Mouse (Mus musculus) spleen, postnatal 36 days (tissue): Measurements from ENCODE around the gene Tph2.

ENCODE experiments used
- DNase-seq, 2 experiments: peaks; one replicate each; pipeline ENCODE4 v3.0.0; 2022; ENCODE audit warnings: low spot score in 2 of 2, mixed read lengths in 1 of 2

The Tph2 gene

DNA sequence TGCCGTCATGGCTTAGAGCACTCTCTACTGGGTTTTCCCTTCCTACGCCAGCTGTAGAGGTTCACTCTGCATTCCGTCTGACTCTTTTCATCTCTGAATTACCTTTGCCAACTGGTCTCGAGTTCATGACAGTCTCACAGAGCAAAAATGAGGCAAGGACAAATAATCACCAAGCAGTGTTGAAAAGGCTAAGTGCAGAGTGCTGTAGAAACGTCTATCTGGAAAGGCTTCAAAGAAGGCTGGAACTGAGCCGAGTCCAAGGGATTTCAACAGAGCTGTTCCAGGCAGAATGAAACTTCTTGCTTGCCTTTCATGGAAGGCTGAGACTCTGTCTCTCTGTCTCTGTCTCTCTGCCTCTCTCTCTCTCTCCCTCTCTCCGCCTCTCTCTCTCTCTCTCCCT lies 47.8 kb downstream of the Tph2 start:
- DNase-seq, result no peak

DNA sequence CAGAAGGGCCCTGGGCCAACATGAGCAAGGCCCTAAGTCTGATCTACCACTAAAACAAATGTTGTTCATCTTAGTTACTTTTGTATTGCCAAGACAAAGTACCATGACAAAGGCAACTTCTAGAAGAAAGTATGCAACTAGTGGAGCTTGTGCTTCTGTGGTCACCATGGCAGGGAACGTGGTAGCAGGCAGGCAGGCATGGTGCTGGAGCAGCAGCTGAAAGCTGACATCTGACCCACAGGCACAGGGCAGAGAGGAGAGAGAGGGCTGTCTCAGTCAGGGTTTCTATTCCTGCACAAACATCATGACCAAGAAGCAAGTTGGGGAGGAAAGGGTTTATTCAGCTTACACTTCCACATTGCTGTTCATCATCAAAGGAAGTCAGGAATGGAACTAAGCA lies 56.9 kb downstream of the Tph2 start:
- DNase-seq, result no peak

DNA sequence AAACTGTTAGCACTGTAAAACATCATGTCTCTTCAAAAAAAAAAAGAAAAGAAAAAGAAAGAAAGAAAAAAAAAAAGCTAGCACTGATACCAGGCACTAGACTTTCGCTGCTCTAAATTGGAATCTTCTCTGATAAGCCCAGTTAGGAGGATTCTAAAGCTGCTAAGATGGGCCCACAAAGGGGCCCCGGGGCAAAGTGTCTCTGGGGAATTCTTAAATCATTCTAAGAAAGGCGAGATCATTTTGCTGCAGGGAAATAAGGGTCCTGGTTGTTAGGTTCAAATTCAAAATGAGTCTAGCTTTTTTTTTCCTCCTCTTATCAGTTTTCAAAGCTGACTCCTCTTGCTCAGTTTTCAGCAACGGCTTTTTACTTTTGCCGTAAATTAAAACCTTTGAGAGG lies 59.3 kb downstream of the Tph2 start:
- no peak for DNase-seq

DNA sequence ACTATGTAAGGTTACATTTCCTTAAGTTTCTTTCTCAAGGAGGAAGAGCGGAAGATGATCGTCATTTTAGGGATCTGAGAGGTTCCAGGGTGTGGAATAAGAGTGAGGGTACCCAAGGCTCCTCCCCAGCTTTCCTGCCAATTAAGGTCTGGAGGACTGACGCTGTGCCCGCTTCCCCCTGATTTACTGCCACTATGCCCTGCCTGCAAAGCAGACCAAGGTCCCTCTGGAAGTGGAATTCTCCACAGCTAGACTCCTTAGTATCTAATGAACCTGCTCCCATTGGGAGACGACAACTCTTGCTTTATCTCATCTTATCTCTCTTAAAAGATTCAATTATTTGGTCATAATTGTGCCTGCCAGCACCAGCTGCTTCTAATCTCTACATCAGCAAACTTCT lies 59.8 kb downstream of the Tph2 start:
- no peak for DNase-seq

DNA sequence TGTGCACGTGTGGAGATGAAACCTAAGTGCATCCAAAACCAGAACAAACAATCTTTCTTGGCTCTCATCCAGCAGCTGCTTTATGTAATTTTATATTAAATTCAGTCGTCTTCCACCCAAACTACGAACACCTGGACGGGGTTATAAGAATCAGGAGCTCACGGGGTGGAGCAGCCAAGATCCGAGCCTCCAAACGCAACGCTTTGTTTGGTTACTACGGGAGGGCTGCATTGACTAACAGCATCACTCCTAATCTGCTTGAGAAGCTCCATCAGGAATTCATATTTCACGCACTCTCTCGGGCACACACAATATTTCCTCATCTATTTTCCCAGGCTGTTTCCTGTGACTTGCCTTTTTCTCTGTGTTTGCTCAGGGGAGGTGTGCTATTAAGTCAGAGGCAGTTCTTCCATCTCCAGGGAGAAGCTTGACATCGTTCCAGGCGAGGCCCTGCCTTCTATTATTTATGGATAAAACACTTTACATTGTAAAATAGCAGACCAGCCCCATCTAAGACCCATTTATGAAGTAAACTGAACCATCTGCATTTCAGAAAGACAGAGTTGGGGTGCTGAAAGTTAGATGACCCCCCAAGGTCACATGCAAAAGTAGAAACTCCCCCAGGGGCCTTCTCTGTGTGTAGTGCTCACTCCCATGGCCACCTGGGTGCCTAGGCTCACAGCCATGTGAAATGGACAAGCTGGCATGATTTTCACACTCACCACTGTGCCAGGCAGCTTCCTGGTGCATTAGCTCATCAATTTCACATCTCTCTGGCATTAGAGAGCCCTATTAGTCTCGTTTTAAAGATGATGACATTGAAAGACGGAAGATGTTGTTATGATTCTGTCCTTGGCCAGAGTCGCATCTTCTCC lies 76.9 kb downstream of the Tph2 start:
- no peak for DNase-seq

DNA sequence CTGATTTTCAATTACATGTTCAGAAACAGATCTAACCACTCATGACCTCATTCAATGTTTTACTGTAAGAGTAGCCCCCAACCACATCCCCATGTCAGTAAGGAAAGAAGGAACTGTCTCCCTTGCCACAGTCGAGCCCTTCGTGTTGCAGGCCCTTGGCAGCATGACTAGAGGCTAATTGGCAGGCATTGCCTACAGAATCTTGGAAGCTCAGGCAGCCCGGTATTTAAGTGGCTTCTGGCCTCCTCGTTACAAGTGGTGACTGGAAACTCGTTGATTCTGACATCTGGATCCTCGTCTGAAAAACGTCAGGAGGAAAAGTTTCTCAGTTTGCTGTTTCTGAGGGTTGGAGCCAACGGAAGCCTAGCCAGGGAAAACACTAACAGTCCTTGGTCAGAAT lies 80.6 kb downstream of the Tph2 start:
- no peak for DNase-seq

DNA sequence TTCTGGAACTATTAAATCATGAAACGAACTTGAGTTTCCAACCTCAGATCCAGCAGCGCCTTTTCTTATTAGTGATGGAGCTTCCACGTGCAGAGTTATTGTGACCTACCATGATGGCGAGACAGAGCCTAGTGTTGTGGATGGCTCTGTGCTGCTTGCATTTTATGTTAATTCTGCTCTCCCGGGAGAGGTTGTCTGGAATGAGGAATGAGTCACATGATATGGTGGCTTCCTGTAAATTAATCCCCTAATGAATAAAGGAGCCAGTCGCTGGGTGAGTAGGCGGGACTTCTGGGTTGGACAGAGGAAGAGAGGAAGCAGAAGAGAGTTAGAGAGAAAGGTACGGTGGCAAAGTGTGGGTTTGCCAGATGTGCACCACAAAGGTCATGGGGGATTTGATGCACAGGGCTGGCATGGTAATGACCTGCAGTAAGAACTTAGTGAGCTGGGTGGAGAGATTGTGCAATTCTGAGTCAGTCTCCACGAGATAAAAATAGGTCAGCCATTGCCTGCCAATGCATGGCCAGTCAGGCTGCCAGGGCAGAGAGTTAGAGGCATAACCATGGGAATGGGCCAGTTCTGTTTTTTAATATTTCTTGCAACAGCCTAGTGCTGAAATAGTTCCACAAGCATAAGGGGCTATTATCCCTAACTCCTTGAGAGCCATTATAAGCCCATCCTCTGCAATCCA lies 84.8 kb downstream of the Tph2 start:
- no peak for DNase-seq

DNA sequence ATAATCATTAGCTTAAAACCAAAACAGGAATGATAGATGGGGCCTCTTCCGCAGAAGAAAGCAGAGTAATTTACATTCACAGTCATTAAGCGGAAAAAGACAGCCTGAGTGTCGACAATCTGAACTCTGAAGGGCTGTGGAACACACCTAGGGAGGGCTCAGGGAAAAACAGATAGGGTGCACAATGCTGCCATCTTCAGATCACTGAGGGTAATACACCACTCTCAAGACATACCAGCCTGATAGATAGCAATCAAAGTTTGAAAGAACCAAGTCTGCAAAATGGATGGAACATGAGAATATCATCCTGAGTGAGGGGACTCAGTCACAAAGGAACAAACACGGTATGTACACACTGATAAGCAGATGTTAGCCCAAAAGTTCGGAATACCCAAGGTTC lies 87.7 kb downstream of the Tph2 start:
- DNase-seq, result no peak

DNA sequence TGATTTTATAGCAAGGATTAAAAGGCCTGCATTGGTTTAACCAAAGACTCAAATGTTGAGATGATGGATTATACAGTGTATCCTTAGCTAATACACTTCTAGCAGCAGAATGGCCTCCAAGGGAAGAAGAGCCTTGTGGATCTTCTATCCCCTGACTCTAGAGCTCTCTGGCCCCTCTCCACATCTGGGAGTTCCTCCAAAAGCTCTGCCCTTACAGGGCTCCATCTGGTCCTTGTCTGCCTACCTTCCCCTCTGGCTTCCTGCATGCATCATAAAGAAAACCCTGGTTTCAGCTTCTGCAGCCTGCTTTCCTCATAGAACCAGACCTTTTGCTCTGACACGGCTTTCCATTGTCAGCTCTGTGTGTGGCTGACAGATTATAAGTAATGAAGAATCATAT lies 88.6 kb downstream of the Tph2 start:
- DNase-seq, result no peak

DNA sequence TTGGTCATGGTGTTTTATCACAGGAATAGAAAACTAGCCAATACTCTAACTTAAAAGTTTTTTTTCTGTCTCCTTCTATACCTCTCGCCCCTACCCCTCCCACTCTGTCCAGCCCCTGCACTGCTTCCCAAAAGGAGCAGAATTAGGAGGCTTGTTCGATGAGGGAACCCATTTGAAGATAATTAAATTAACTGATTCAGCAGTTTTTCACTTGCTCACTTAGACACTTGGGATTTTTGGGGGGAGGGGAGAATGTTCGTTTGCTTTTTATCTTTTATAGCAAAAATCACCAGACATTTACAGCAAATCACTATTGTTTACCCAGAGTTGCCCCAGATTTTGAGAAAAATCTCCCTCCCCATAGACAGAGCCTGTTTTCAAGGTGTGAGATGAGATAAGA lies 106.6 kb downstream of the Tph2 start:
- no peak for DNase-seq

DNA sequence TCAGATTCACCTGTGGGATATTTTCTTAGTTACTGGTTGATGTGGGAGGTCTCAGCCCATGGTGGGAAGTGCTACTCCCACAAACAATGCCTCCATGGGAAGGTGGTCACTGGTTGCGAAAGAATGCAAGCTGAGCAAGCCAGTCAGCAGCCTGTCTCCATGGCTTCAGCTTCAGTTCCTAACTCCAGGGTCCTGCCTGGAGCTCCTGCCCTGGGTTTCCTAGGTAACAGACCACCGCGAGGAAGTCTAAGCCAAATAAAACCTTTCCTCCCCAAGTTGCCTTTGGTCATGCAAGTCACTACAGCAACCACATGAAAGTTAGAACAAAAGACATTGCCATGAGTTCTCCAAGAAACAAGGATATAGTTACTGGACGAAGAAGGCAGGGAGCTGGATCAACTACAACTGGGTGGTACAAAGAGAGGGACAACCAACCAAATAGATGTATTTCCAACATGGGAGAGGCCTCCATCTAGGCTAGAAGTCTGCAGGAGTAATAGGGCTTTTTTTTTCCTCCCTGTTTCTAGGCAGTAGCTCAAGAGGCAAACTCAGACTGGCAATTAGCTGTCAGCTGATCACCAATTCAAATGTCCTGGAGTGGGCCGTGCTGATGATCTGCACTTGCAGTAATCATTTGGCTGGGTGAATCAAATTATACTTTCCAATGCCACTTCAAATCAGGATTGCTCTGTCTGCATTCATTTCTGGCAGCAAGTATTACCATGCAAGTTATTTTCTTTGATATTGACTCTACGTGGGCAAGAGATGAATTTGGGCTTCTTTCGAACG lies 115.5 kb downstream of the Tph2 start:
- DNase-seq, result no peak

DNA sequence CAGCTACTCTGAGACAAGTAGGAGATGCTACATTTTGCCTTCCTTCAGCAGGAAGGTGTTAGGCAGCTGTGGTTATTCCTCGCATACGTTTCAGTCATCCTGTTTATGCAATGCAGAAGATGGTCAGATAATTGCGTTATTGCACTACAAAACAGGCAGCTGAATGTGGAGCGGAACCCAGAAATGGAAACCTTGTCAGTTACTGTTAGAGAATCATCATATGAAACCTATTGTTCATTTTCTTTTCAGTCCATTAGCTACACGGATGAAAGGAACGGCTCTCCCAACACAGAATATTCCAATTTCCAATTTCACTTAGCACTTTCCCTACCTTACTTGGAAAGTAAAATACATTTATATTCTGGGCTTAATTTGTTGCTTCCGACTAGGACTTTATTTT lies 120.9 kb downstream of the Tph2 start:
- DNase-seq, result no peak

DNA sequence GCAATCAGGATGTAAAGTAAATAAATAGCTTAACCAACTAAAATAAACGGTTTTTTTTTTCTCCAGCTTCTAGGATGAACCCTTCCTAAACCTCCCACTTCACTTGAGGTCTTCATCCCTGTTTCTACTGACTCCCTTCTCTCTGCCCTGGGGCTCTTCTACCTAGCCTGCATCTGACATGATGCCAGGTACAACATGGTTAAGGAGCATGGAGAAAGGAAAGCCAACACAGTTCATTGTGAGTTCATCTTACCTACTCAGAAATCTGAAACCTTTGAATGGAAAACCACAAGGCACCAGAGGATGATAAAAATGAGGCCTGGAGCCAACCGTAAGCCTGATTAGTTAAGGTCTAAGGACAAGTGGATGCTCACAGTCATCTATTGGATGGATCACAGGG lies 123.3 kb downstream of the Tph2 start:
- no peak for DNase-seq

DNA sequence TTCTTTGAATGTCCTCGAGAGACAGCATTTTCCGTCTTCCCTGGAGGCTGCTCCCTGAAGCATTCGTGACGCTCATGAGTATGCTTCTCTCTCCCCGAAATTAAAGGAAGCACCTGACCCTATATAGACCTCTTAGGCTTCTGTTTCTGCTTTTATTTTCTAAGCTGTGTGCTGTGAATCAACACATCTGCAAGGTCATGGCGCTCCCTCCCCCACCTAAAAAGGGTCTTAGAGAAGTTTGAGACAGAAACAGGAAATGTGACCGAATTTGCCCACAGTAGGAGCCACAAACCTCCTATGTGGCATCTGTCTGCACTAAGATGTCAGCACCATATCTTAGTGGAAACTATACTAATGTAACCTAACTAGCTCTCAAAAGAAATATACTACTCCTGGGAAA lies 124.1 kb downstream of the Tph2 start:
- DNase-seq, result no peak

DNA sequence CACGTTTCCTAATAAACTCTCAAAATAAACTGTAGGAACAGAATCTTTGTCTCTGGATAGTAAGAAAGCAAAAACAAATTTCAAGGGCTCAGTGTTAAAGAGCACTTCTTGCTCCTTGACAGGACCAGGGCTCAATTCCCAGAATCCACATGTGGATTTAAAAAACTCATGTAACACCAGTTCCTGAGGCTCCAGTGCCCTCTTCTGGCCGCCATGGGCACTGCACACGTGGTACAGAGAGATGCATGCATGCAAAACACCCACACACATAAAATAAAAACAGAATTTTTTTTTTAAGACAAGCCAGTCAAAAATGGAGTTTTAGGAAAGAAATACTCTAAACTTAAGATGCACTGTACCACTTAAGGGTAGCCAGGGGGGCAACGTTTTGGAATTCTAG lies 133.2 kb downstream of the Tph2 start:
- DNase-seq, result no peak

DNA sequence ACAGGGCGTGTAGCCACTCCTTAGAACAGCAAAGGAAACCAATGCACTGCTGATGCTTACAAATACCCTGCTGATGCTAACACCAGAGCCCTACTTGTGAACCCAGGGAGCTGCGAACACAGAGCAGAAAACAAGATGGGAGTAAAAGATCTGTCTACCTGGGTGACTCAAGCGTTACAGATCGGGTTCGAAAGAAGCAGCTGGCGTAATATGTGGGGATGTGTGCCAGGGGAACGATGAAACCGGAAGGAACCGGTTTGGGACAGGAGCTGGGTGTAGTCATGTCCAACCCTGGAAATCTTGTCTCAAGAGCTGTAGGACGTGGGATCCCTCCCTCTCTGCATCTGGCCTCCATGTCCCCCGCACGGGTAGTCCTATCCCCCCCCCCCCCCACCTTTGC lies 134.1 kb downstream of the Tph2 start:
- no peak for DNase-seq

DNA sequence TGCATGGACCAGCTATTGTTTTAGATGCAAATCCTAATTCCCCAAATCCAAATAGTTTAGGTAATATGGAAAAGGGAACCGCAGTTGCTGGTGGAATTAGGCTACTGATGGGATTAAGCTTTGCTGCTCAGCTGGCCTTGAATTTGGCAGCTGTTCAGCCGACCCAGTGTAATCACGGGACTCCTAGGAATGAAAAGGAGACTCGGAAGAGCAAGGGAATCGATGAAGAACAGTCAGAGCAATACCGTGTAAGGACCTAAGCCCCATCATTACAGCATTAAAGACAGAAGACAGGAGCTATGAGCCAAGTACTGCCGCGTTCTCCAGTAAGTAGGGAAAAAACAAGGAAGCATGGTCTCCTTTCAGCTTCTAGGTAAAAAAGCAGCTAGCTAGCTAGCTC lies 134.6 kb downstream of the Tph2 start:
- DNase-seq, result no peak

DNA sequence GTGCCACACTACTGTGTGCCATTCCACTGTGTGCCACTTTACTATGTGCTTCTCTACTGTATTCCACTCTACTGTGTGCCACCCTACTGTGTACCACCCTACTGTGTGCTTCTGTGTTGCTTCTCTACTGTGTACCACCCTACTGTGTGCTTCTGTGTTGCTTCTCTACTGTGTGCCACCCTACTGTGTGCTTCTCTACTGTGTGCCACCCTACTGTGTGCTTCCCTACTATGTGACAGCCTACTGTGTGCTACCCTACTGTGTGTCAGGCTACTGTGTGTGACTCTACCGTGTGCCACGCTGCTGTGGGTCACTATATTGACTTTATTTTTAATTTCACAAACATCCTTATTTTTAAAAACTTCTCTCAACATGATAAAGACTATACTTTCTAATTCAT lies 136.3 kb downstream of the Tph2 start:
- no peak for DNase-seq

DNA sequence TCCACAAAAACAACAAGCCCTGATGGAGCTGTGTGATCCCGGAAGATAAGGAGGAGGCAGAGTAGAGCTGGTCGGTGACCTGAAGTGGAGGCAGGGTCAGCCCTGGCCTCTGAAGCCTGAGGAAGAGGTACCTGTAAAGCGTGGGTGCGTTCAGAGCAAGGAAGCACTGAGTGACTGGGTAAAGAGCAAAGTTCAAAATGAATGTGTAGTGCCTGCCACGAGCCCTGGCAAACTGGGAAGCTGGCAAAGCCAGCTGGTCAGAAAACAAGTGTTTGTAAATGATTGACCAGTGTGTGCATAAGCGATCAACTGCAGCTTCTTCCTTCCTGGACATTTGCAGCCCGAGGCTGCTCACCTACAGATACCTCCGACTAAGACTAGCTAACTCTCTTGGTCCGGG lies 149.1 kb downstream of the Tph2 start:
- no peak for DNase-seq
